Mouse (Mus musculus) liver, embryonic 11.5 days (tissue): Measurements from ENCODE around the gene Ddit4. TPM values are rescaled to one million over a fixed set of nuclear protein-coding genes. Genes with fewer than 3 reads are reported as not detected.

Source experiments
- ATAC-seq: fragments of 200-750 bp; cut with Nextera tagmentation; replicated peaks from 2 replicates; pipeline ENCODE4 v1.8.0; 2017; ENCODE audit warnings: moderate number of reproducible peaks, mild to moderate bottlenecking, moderate TSS enrichment, moderate library complexity; ENCODE audit not compliant: low FRiP score
- DNase-seq: peaks from one replicate; pipeline ENCODE4 v3.0.0-alpha.2; 2017; ENCODE audit warnings: low spot score
- H3K27ac ChIP-seq: fragments of 300-500 bp; sonication (generic); 2 replicates; pipeline ENCODE4 v1.5.1; 2014; ENCODE audit warnings: mild to moderate bottlenecking, low read depth, low read length, control low read depth
- H3K27me3 ChIP-seq: fragments of 300-500 bp; sonication (generic); replicated peaks from 2 replicates; pipeline ENCODE4 v1.6.1; 2014; ENCODE audit warnings: low read length, mixed read lengths; ENCODE audit not compliant: control insufficient read depth, insufficient read depth
- H3K36me3 ChIP-seq: fragments of 300-500 bp; sonication (generic); 2 replicates; pipeline ENCODE4 v1.6.1; 2014; ENCODE audit warnings: mild to moderate bottlenecking, low read length, moderate library complexity, mixed read lengths; ENCODE audit not compliant: control insufficient read depth, insufficient read depth
- H3K4me1 ChIP-seq: fragments of 300-500 bp; sonication (generic); replicated peaks from 2 replicates; pipeline ENCODE4 v1.6.1; 2014; ENCODE audit warnings: low read length, mixed read lengths; ENCODE audit not compliant: control insufficient read depth, insufficient read depth
- H3K4me2 ChIP-seq: fragments of 300-500 bp; sonication (generic); 2 replicates; pipeline ENCODE4 v1.6.1; 2014; ENCODE audit warnings: mild to moderate bottlenecking, control low read depth, moderate library complexity
- H3K4me3 ChIP-seq: fragments of 300-500 bp; sonication (generic); 2 replicates; pipeline ENCODE4 v1.5.1; 2014; ENCODE audit warnings: low read depth, low read length, control low read depth
- H3K9ac ChIP-seq: fragments of 300-500 bp; sonication (generic); 2 replicates; pipeline ENCODE4 v1.6.1; 2014; ENCODE audit warnings: low read depth, low read length, control low read depth
- H3K9me3 ChIP-seq: fragments of 300-500 bp; sonication (generic); 2 replicates; pipeline ENCODE4 v1.6.1; 2016; ENCODE audit warnings: low read length, inconsistent platforms, mixed read lengths; ENCODE audit not compliant: control insufficient read depth
- WGBS: fragments of 180-500 bp; shearing (Covaris S2); extraction: QIAGEN DNeasy Blood & Tissue Kit; methylation state at CpG from one replicate; pipeline ENCODE4 v1.1.7; 2014; 5-methylcytosine and 5-hydroxymethylcytosine counted together
- polyA plus RNA-seq: library from polyadenylated mRNA; unstranded; fragments of >200 nt; fragmentation: Nextera tagmentation; extraction: Ambion mirVana; gene quantifications from 2 replicates; pipeline ENCODE4 v1.2.1, GENCODE M21; 2014

Gene Ddit4
- polyA plus RNA-seq, 1 experiment from 2014 or later = 4.3 TPM

DNA sequence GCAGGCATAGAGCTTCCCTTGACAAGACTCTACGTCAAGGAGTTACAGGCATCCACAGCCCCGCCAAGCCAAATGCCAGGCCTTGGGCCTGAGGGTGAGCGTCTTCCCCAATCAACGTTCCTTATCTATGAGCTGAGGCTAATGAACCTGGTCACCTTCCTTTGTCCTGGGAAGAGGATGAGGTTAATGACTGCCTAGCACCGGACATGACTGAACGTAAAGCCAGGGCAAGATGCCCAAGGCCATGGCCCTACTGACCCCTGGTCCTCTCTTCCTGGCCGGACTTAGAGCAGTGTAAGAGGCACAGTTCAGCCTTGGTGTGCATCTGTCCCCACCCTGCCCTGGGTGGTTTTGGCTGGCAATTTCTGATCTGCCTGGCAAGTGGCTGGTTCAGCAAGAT, 22.4 kb downstream of the Ddit4 start:
- H3K4me3 ChIP-seq = no peak overlapping the region
- DNase-seq (no peak), ATAC-seq (no peak)
- H3K36me3 ChIP-seq = no peaks in the 10 kb centered on the region
- no peak overlapping the region for H3K4me2 ChIP-seq
- no peak overlapping the region for H3K27ac ChIP-seq
- no peaks in the 10 kb centered on the region for H3K9me3 ChIP-seq
- no peak overlapping the region for H3K9ac ChIP-seq
- H3K27me3 ChIP-seq = no peaks in the 10 kb centered on the region
- no peaks in the 10 kb centered on the region for H3K4me1 ChIP-seq
- WGBS = 80% methylated on average over 7 of the region's 7 CpGs

DNA sequence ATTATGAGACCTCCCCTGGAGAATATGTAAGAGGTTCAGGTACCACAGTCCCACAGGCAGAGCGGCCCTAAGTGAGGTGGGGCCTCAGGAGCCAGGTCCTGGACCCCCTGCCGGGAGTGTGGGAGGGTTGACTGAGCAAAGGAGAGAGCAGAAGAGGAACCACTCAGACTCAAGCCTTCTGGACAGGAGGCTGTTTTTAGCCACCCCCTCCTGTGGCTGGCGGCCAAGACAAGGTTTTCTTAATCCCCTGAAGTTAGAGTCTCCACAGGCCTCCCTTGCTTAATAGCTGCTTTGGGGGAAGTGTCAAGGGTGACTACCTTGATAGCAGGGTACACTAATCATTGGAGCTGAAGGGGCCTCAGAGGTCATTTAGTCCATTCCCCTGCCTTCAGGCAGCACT, 27.3 kb downstream of the Ddit4 start:
- 32% methylated on average over 3 of the region's 3 CpGs for WGBS
- peaks cover 24% of the 10 kb centered on the region for H3K4me1 ChIP-seq
- H3K4me3 ChIP-seq = no peak overlapping the region
- H3K27me3 ChIP-seq = no peaks in the 10 kb centered on the region
- H3K9me3 ChIP-seq = no peaks in the 10 kb centered on the region
- H3K4me2 ChIP-seq = no peak overlapping the region
- no peaks in the 10 kb centered on the region for H3K36me3 ChIP-seq
- H3K9ac ChIP-seq = no peak overlapping the region
- no peak overlapping the region for H3K27ac ChIP-seq
- no peak for DNase-seq
- no peak for ATAC-seq

DNA sequence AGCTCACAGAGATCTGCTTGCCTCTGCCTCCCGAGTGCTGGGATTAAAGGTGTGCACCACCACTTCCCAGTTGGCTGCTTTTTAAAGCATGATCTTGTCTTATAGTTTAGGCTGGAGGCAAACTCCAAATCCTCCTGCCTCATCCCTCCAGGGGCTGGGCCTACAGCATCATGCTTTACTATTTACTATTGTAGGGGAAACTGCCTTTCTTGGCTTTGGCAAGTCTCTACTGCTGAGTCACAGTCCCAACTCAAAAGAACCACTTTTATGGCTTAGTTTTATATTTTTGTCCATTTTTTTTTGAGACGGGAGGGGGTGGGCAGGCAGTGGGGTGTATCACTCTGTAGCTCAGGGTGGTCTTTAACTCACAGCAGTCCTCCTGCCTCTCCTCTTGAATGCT, 28.1 kb downstream of the Ddit4 start:
- 82% methylated on average over 2 of the region's 2 CpGs for WGBS
- no peak for ATAC-seq

DNA sequence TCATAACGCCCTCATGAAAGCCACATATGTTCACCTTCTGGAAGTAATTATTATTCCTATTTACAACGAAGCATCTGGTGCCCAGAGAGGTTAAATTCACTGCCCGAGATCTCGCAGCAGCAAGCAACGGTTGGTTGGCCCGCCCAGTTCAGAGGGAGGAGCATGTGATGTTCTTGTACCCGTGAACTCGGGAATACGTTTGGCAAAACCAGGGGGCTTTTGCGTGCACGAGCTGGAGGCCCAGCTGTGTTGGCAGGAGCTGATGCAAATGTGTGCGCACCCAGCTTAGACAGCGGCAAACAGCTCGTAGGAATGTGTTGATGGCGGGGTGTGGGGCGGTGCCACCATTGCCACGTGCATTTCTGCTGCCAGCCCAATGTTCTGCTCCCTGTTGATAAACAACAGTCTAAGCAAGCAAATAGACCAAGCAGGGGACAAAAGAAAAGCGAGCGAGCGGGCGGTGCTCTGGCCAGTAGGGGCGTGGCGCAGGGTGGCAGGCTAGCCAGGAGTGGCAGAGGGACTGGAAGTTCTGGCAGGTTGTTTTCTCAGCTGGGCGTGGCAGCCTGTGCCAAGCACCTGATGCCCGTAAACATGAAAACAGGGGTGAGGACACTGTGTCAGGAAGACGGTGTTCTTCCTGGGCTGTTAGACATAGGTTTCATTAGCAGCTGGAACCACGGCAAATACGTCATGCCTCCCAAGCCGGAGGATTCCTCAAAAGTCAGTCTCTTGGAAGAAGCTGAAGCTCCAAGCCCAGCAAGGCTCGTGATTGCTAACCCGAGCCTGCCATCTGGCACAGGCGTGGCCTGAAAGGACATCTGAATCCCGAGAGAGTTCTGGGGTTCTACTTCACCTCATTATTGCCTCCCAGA, 30.6 kb downstream of the Ddit4 start:
- Histone ChIP-seq H3K9me3 (no peaks in the 10 kb centered on the region), H3K27me3 (no peaks in the 10 kb centered on the region), H3K4me2 (peak overlapping the region; percentile 93), H3K4me3 (peak overlapping the region; percentile 56), H3K9ac (peak overlapping the region; percentile 51), H3K27ac (peak overlapping the region; percentile 47), H3K36me3 (no peaks in the 10 kb centered on the region), H3K4me1 (peaks cover 35% of the 10 kb centered on the region)
- ATAC-seq = peak; percentile 69
- 10% methylated on average over 33 of the region's 33 CpGs for WGBS
- peak; percentile 71 for DNase-seq

More for the DNA sequence above, 28.1 kb downstream of the Ddit4 start:
- Histone ChIP-seq H3K27ac (no peak overlapping the region), H3K27me3 (no peaks in the 10 kb centered on the region), H3K9ac (no peak overlapping the region), H3K4me2 (no peak overlapping the region), H3K4me1 (peaks cover 27% of the 10 kb centered on the region), H3K36me3 (no peaks in the 10 kb centered on the region), H3K4me3 (no peak overlapping the region), H3K9me3 (no peaks in the 10 kb centered on the region)
- no peak for DNase-seq

DNA sequence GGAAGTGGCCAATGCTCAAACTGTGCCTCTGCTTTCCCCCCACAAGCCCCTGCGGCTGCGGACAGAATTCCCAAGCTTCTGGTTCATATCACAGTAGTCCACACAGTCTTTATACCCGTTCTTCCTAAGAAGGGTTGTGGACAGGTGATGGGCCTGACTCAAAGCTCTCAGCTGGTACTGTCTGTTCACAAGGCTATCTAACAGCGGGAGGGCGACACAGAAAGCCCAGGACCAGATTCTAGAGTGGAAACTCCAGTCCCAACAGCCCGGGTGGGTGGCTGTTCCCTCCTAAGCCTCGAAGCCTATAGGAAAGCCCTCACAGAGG, 31.2 kb downstream of the Ddit4 start:
- Histone ChIP-seq H3K4me2 (peak overlapping the region; percentile 93), H3K4me1 (peaks cover 39% of the 10 kb centered on the region), H3K36me3 (no peaks in the 10 kb centered on the region), H3K9me3 (no peaks in the 10 kb centered on the region), H3K4me3 (peak overlapping the region; percentile 56), H3K27me3 (no peaks in the 10 kb centered on the region), H3K27ac (peak overlapping the region; percentile 47), H3K9ac (peak overlapping the region; percentile 51; the same call in 1 of the 2 replicates)
- no peak for ATAC-seq
- no peak for DNase-seq
- WGBS = 35% methylated on average over 7 of the region's 7 CpGs

DNA sequence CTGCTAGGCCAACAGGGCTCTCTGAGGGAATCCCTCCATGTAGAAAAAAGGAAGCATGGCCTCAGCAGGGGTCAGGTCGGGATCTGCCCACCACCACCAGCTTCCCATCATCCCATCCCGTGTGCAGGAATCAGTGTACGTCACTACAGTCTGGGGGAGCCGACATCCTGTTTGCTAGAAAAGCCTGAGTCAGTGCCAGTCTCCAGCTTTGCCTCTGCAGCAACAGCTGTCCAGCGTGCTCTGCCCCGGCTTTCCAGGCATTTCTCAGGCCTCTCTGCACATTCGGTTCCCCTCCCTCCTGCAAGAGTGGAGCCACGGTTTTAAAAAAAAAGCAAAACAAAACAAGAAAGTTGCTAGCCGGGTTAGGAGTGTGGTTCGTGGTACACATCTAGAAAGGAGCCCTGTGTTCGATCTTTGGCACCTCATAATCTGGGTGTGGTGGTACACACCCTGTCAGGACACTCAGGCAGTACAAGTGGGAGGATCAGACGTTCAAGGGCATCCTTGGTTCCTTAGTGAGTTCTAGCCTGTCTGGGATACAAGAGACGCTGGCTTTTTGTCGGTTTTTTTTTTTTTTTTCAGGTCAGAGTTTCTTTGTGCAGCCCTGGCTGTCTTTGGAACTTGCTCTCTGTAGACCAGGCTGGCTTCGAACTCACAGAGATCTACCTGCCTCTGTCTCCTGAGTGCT, 32.0 kb downstream of the Ddit4 start:
- Histone ChIP-seq H3K27ac (no peak overlapping the region; the same call in 1 of the 2 replicates), H3K36me3 (no peaks in the 10 kb centered on the region), H3K4me1 (peaks cover 39% of the 10 kb centered on the region), H3K4me2 (no peak overlapping the region; the same call in 1 of the 2 replicates), H3K4me3 (no peak overlapping the region), H3K9me3 (no peaks in the 10 kb centered on the region), H3K27me3 (no peaks in the 10 kb centered on the region), H3K9ac (no peak overlapping the region)
- ATAC-seq (no peak), DNase-seq (no peak)
- 53% methylated on average over 15 of the region's 15 CpGs for WGBS

DNA sequence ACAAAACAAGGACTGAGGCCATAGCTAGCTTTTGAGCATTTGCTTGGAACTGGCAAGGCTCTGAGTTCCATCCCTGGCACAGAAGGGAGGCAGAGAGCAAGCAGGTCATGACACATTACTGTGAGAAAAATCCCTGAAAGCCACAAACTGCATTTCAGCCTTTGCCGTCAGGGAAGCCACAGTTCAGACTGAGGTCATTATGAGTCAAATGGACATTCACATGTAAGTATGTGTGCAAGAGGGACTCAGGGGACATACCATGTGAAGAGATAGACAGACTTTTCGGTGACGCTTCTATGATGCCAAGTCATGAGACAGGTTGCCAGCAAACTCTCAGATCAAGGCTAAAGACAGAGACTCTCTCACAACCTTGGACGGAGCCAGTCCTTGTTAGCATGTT, 33.5 kb downstream of the Ddit4 start:
- no peaks in the 10 kb centered on the region for H3K9me3 ChIP-seq
- no peak overlapping the region for H3K27ac ChIP-seq
- 87% methylated on average over 4 of the region's 4 CpGs for WGBS
- H3K27me3 ChIP-seq = no peaks in the 10 kb centered on the region
- H3K4me3 ChIP-seq = no peak overlapping the region
- no peak overlapping the region for H3K9ac ChIP-seq
- H3K36me3 ChIP-seq = no peaks in the 10 kb centered on the region
- peaks cover 39% of the 10 kb centered on the region for H3K4me1 ChIP-seq
- no peak for ATAC-seq
- no peak overlapping the region for H3K4me2 ChIP-seq
- DNase-seq = no peak

DNA sequence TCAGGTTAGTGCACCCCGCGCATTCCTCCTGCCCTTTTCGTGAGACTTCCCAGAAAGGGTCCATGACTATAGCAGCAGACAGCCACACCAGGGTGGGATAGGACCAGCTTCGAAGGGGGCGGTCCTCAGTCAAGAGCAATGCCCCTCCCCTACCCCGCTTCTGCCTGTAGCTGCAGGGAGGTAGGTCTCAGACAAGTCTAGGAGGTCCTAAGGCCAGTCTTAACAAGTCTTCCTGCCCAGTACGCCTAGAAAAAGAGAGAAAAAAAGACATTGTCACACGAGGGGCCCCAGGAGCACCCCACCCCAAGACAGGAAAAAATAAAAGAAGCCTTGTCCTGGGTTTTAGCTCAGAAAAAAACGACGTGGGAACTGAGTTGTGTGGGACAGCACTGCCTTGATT, 35.0 kb downstream of the Ddit4 start:
- ATAC-seq (peak; percentile 80), DNase-seq (peak; percentile 76)
- Histone ChIP-seq H3K27ac (peak overlapping the region; percentile 53), H3K9ac (peak overlapping the region; percentile 17), H3K4me3 (peak overlapping the region; percentile 32), H3K4me2 (peak overlapping the region; percentile 61), H3K9me3 (no peaks in the 10 kb centered on the region), H3K4me1 (peaks cover 41% of the 10 kb centered on the region), H3K36me3 (no peaks in the 10 kb centered on the region), H3K27me3 (no peaks in the 10 kb centered on the region; the same call in 1 of the 2 replicates)
- 1% methylated on average over 10 of the region's 10 CpGs for WGBS
